Mouse (Mus musculus) bone marrow, adult 2 months (tissue): ENCODE results near the gene Olfr575.

Experiments
- CTCF ChIP-seq: fragments of 200-500 bp; IDR thresholded peaks from 2 replicates; pipeline ENCODE4 v1.5.1; 2011; ENCODE audit warnings: low read length, control low read depth; ENCODE audit not compliant: control insufficient read depth, insufficient read depth
- POLR2A ChIP-seq: fragments of 200-500 bp; IDR thresholded peaks from 2 replicates; pipeline ENCODE4 v1.6.1; 2011; ENCODE audit warnings: low read depth, mild to moderate bottlenecking, control low read depth, low read length, borderline replicate concordance; ENCODE audit not compliant: control insufficient read depth

- TF ChIP-seq CTCF = no peak
- TF ChIP-seq POLR2A = no peak
These were observed 15.8 kb upstream of the Olfr575 start for GRCm38 (mm10) chr7:102974399-102974798.
